16 mouse cellular contexts compared by ENCODE assay signal in the genomic region with DNA sequence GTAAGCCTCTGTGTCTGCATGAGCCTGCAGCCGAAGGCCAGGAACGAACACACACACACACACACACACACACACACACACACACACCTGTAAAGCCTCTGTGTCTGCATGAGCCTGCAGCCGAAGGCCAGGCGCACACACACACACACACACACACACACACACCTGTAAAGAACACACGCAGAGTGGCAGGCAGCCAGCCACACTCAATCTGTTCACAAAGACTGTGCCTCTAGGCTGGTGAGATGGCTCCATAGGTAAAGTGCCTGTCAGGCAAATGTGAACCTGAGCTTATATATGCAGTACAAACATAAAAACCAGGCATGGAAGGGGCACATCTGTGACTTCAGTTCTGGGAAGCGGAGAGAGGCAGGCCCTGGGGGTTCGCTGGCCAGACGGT. TPM values are rescaled to one million over a fixed set of nuclear protein-coding genes. Genes with fewer than 3 reads are reported as not detected.
DNase-seq lines count a peak whose midpoint lies in the region; ATAC-seq and TF ChIP-seq lines count a peak whose summit lies in the region.
"Had no signal": no experiment of that assay in that cellular context is flagged by ENCODE, and none has a peak within 500 bp of the region (broad histone marks: within the 10 kb centered on the region; RNA-seq: fewer than 3 reads in every experiment).

No protein-coding gene starts in this region.

- H3K4me1 ChIP-seq in embryonic facial prominence, embryonic 14.5 days (ENCODE audit: control insufficient read depth, insufficient read depth, low read length): peaks cover 22% of the 10 kb centered on the region
- peaks cover 62% of the 10 kb centered on the region for H3K4me1 ChIP-seq in embryonic facial prominence, embryonic 10.5 days
- H3K4me1 ChIP-seq in neural tube, embryonic 12.5 days: peaks cover 41% of the 10 kb centered on the region
- peaks cover 7% of the 10 kb centered on the region for H3K4me1 ChIP-seq in forebrain, postnatal 0 days (ENCODE audit: insufficient read depth)

- no peak for TF ChIP-seq CTCF in forebrain, postnatal 0 days (IDR thresholded peaks at IDR 0.05; ENCODE audit: low read depth)

- H3K9me3 ChIP-seq in embryonic facial prominence, embryonic 14.5 days (ENCODE audit: control insufficient read depth, low read length): no peaks in the 10 kb centered on the region
- H3K9me3 ChIP-seq in embryonic facial prominence, embryonic 10.5 days: no peaks in the 10 kb centered on the region
- no peaks in the 10 kb centered on the region for H3K9me3 ChIP-seq in neural tube, embryonic 12.5 days
- H3K9me3 ChIP-seq in forebrain, postnatal 0 days (ENCODE audit: low read length): no peaks in the 10 kb centered on the region
- H3K9me3 ChIP-seq: heart, embryonic 12.5 days; limb, embryonic 15.5 days had no signal

- H3K9ac ChIP-seq in embryonic facial prominence, embryonic 14.5 days (ENCODE audit: low read depth, low read length): no peak overlapping the region
- H3K9ac ChIP-seq in neural tube, embryonic 12.5 days: 0 out of 2 replicates have a peak overlapping the region, but pooled peaks have one; percentile 21
- H3K9ac ChIP-seq in forebrain, postnatal 0 days: no peak overlapping the region
- H3K9ac ChIP-seq: heart, embryonic 12.5 days; limb, embryonic 15.5 days had no signal

- H3K27me3 ChIP-seq in embryonic facial prominence, embryonic 14.5 days (replicated peaks; ENCODE audit: control insufficient read depth, insufficient read depth, low read length): no peaks in the 10 kb centered on the region
- no peaks in the 10 kb centered on the region for H3K27me3 ChIP-seq in embryonic facial prominence, embryonic 10.5 days (replicated peaks; ENCODE audit: low read depth, poor library complexity, severe bottlenecking)
- no peaks in the 10 kb centered on the region for H3K27me3 ChIP-seq in neural tube, embryonic 12.5 days (replicated peaks)
- H3K27me3 ChIP-seq in forebrain, postnatal 0 days (ENCODE audit: insufficient read depth, low read length): no peaks in the 10 kb centered on the region
- H3K27me3 ChIP-seq: heart, embryonic 12.5 days; limb, embryonic 15.5 days had no signal

- WGBS in embryonic facial prominence, embryonic 14.5 days: 72% methylated on average over 8 of the region's 8 CpGs
- WGBS in embryonic facial prominence, embryonic 10.5 days: 81% methylated on average over 8 of the region's 8 CpGs
- WGBS in neural tube, embryonic 12.5 days: 85% methylated on average over 8 of the region's 8 CpGs
- 68% methylated on average over 8 of the region's 8 CpGs for WGBS in forebrain, postnatal 0 days

- no peak for DNase-seq in embryonic facial prominence, embryonic 14.5 days (ENCODE audit: low spot score)
- no peak for DNase-seq in embryonic facial prominence, embryonic 10.5 days (ENCODE audit: low spot score)
- no peak for DNase-seq in neural tube, embryonic 10.5 days (ENCODE audit: extremely low spot score, low spot score)
- peak; percentile 45 for DNase-seq in forebrain, postnatal 0 days
- DNase-seq in heart, adult 18-20 months: no peak
- DNase-seq in gastrocnemius, postnatal 10 days: no peak
- DNase-seq: gastrocnemius, postnatal 36 days; kidney, adult 8-10 months; lung, adult 18-20 months; thymus, postnatal 14 days had no signal

- H3K27ac ChIP-seq in embryonic facial prominence, embryonic 14.5 days (replicated peaks; ENCODE audit: low read depth, low read length): no peak overlapping the region
- no peak overlapping the region for H3K27ac ChIP-seq in embryonic facial prominence, embryonic 10.5 days (replicated peaks)
- H3K27ac ChIP-seq in neural tube, embryonic 12.5 days: no peak overlapping the region
- H3K27ac ChIP-seq in forebrain, postnatal 0 days (ENCODE audit: low read depth, low read length): 0 out of 2 replicates have a peak overlapping the region, but pooled peaks have one; percentile 9
- H3K27ac ChIP-seq: limb, embryonic 15.5 days; macrophage had no signal

- ATAC-seq in embryonic facial prominence, embryonic 14.5 days (ENCODE audit: low read depth): 0 out of 2 replicates have a peak, but pooled peaks have one; percentile 10
- ATAC-seq in neural tube, embryonic 12.5 days (ENCODE audit: low FRiP score, low read depth): no peak
- ATAC-seq in forebrain, postnatal 0 days: peak; percentile 16; the same call in 1 of the 2 replicates
- ATAC-seq in erythroblast, adult 5-6 weeks (replicated peaks; ENCODE audit: low FRiP score, poor library complexity, severe bottlenecking): no peak

- no peaks in the 10 kb centered on the region for H3K36me3 ChIP-seq in embryonic facial prominence, embryonic 14.5 days (ENCODE audit: control insufficient read depth, insufficient read depth, low read length)
- H3K36me3 ChIP-seq in embryonic facial prominence, embryonic 10.5 days (replicated peaks): 0 out of 2 replicates have a peak, but pooled peaks cover 9% of the 10 kb centered on the region
- H3K36me3 ChIP-seq in neural tube, embryonic 12.5 days: no peaks in the 10 kb centered on the region
- no peaks in the 10 kb centered on the region for H3K36me3 ChIP-seq in forebrain, postnatal 0 days (ENCODE audit: insufficient read depth)
- H3K36me3 ChIP-seq: heart, embryonic 12.5 days; limb, embryonic 15.5 days had no signal

- H3K4me3 ChIP-seq in embryonic facial prominence, embryonic 14.5 days (ENCODE audit: low read depth, low read length): no peak overlapping the region
- H3K4me3 ChIP-seq in embryonic facial prominence, embryonic 10.5 days: no peak overlapping the region
- H3K4me3 ChIP-seq in neural tube, embryonic 12.5 days: no peak overlapping the region
- H3K4me3 ChIP-seq in forebrain, postnatal 0 days (ENCODE audit: low read depth, low read length): no peak overlapping the region
- H3K4me3 ChIP-seq: heart, embryonic 12.5 days; limb, embryonic 15.5 days; myocyte had no signal

- no peak overlapping the region for H3K4me2 ChIP-seq in embryonic facial prominence, embryonic 14.5 days (ENCODE audit: low read depth, low read length)
- no peak overlapping the region for H3K4me2 ChIP-seq in neural tube, embryonic 12.5 days (replicated peaks)
- no peak overlapping the region for H3K4me2 ChIP-seq in forebrain, postnatal 0 days (ENCODE audit: low read depth)
- H3K4me2 ChIP-seq: heart, embryonic 12.5 days; limb, embryonic 15.5 days had no signal

RNA-seq across cellular contexts. Expression of gene Phf2, which starts 20.1 kb away (rescaled TPM):
- polyA plus RNA-seq in embryonic facial prominence, embryonic 14.5 days (2014; fragmentation: Nextera tagmentation; extraction: Ambion mirVana): 11.6 and 11.7 TPM in 2 replicates
- 7.5 and 8.1 TPM in 2 replicates for polyA plus RNA-seq in embryonic facial prominence, embryonic 10.5 days (2016; fragmentation: Nextera tagmentation; extraction: Ambion mirVana)
- 9.6 and 10.9 TPM in 2 replicates for polyA plus RNA-seq in neural tube, embryonic 12.5 days (2016; fragmentation: Nextera tagmentation; extraction: Ambion mirVana)
- total RNA-seq in forebrain, postnatal 0 days (2014; rRNA removed): 21.5 and 30.3 TPM in 2 replicates
- polyA plus RNA-seq in forebrain, postnatal 0 days (2015; fragmentation: Nextera tagmentation; extraction: Ambion mirVana): 3.7 and 4.7 TPM in 2 replicates
- 9.4 and 10.2 TPM in 2 replicates for total RNA-seq in erythroblast, adult 5-6 weeks (2015; ENCODE audit: low replicate concordance)
- total RNA-seq in erythroblast, adult 5-6 weeks (2017; ENCODE audit: low replicate concordance): 3.9 and 5.6 TPM in 2 replicates
- 10 to 100 TPM; 28.1 to 30.8 TPM for total RNA-seq in heart, adult 18-20 months (2021)
- 10 to 100 TPM; 26.8 to 30.3 TPM for total RNA-seq in gastrocnemius, postnatal 10 days (2021)

Comparison
In these comparisons a context has a peak if more than half of its experiments do, and no peak if none do; other contexts are left out.
1. ATAC-seq: peak in embryonic facial prominence, embryonic 14.5 days (single experiment) and forebrain, postnatal 0 days (single experiment); none in neural tube, embryonic 12.5 days (single experiment) and erythroblast, adult 5-6 weeks (single experiment).